Mouse (Mus musculus) right cerebral cortex, postnatal 36 days (tissue): ENCODE measurements around the gene Add2.

Experiments used
- DNase-seq, 2 experiments: peaks; one replicate each; pipeline ENCODE4 v3.0.0; 2022; ENCODE audit warnings: low spot score in 2 of 2, mixed read lengths in 1 of 2

The Add2 gene

GRCm38 (mm10) chr6:86079323-86079722 is 50.8 kb downstream of the Add2 start:
- no peak for DNase-seq

DNA sequence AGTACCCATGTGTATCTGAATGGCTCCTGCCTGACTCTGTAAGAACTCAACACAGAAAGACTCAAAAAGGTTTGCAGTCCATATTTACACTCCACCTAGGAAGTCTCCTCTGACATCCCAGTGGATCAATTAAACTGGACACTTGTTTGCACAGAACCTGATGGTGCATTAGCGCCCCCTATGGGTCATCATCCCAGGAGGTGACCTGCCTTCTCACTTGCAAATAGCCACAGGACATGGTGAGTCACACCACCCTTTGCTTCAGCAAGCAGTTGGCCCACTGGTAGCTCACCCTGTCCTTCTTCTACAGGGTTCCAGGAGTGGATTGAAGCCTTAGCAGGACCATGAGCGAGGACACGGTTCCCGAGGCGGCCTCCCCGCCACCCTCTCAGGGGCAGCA is 57.0 kb downstream of the Add2 start:
- DNase-seq: peak in 1 of 2 experiments; percentile 56

GRCm38 (mm10) chr6:86086851-86087571 is 58.5 kb downstream of the Add2 start:
- DNase-seq: peak; percentile 87 to 93

GRCm38 (mm10) chr6:86087813-86088212 is 59.3 kb downstream of the Add2 start:
- peak; percentile 30 to 60 for DNase-seq

DNA sequence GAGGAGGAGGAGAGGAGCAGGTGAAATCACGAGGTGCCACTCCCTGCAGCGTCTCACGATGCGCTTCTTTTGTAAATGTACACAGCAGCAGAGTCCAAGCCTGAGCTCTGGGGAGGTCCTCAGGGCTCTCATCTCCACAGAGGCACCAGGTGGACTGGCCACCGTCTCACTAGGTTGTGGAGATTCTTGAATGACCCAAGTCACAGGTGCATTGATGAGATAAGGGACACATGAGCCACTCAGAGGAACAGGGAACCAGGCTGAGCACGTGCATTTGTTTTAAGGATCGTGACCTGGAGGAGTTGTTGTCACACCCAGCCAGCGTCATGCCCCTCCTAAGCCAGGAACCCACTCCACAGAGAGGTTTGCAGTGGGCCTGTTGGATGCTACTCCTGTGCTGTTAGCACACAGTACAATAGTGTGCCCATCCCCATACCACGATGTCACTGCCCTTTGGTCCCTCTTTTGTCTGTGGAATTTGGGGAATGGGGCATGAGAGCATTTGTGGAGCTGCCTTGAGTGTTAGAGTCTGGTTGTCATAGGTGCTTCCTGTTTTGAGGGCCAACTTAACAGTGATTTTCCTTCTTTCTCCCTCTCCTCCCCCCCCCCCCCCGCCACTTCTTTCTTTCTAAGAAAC is 65.8 kb downstream of the Add2 start:
- DNase-seq: no peak

- DNase-seq: no peak
Measured at GRCm38 (mm10) chr6:86095518-86095917, 67.0 kb downstream of the Add2 start.

DNA sequence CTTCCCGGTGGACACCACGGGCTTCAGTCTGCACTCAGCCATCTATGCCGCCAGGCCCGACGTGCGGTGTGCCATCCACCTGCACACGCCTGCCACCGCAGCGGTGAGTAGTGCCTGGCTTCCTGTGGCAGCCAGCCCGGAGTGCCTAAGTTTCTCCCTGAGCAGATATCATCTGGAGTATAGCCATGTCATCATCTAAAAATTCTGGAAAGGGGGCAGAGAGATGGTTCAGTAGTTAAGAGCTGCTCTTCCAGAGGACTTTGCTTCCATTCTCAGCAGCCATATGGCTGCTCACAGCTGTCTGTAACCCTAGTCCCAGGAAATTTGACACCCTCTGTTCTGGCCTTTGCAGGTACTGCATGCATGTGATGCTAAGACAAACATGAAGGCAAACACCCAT is 68.3 kb downstream of the Add2 start:
- no peak for DNase-seq

- no peak for DNase-seq
Measured at GRCm38 (mm10) chr6:86097155-86097554, 68.7 kb downstream of the Add2 start.

DNA sequence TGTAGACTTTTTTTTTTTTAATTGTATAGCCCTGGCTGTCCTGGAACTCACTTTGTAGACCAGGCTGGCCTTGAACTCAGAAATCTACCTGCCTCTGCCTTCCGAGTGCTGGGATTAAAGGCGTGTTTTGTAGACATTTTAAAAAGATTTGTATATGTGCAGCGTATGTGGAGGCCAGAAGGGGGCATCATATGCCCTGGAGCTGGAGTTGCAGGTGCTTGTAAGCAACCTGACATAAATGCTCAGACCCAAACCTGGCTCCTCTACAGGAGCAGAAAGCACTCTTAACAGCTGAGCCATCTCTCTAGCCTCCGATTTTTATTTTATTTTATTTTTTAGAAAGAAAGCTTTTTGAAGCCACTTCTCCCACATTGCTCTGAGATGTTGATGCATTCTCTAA is 70.5 kb downstream of the Add2 start:
- DNase-seq: no peak

GRCm38 (mm10) chr6:86101451-86101850 is 73.0 kb downstream of the Add2 start:
- DNase-seq: no peak

- peak; percentile 83 to 86 for DNase-seq
Measured at GRCm38 (mm10) chr6:86102874-86103273, 74.4 kb downstream of the Add2 start.

DNA sequence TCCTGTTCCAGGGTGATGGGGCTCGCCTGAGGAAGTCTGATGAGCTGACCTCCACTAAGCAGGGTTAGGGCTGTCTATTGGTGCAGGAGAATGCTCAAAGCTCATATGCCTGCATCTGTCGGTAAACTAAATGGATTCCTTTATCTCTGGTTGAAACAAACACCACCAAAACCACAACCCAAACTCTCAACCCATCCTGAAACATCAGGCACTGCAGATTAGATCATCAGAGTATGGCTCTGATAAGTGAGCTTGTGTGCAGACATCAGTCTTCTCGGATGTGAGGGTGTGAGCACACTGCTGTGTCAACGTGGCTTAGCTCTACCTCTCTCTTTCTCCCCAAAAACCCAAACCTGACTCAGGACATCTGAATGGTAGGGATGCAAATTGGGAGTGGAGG is 75.1 kb downstream of the Add2 start:
- DNase-seq: no peak

- no peak for DNase-seq
Measured at GRCm38 (mm10) chr6:86104719-86105118, 76.2 kb downstream of the Add2 start.

DNA sequence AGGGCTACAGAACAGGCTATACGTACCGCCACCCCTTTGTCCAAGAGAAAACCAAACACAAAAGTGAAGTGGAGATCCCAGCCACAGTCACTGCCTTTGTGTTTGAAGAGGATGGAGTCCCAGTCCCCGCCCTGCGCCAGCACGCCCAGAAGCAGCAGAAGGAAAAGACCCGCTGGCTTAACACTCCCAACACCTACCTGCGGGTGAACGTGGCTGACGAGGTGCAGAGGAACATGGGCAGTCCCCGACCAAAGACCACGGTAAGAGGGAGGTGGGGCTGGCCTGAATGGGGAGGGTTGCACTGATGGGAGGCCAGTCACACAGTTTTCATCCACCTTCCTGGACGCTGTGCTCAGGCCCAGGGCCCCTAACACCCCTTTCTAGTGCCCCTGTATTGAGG is 77.6 kb downstream of the Add2 start:
- no peak for DNase-seq

DNA sequence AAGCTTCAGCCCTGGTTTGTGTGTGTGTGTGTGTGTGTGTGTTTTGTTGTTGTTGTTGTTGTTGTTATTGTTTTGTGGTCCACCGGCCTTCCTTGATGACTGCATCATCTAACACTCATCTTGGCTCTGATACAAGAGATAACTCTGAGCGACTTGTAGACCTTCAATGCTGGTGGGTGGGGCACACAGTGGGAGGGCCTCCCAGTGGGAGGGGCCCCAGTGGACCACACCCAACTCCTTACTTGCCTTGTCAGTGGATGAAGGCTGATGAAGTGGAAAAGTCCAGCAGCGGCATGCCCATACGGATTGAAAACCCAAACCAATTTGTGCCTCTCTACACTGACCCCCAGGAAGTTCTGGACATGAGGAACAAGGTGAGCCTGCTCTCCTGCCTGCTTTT is 78.6 kb downstream of the Add2 start:
- DNase-seq: no peak

GRCm38 (mm10) chr6:86115843-86116242 is 87.4 kb downstream of the Add2 start:
- peak in 1 of 2 experiments; percentile 56 for DNase-seq

- no peak for DNase-seq
Measured at GRCm38 (mm10) chr6:86123057-86123456, 94.6 kb downstream of the Add2 start.

DNA sequence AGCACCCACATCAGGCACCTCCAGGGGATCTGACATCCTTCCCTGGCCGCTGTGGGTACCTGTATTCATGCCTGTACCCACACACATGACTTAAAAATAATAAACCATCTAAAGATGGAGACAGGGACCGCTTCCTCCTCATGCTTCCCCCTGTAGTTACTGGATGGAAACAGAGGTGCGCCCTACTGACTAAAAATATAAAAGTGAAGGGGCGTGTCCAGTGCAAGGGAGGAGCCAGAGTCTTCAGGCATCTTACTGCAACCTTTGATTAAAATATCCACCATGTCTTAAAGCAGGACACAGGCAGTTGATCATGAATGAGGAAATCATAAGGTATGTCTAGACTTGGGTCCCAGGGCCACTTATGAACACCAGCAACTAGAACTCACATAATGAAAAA is 97.3 kb downstream of the Add2 start:
- DNase-seq: no peak

GRCm38 (mm10) chr6:86126953-86127581 is 98.6 kb downstream of the Add2 start:
- peak in 1 of 2 experiments; percentile 43 for DNase-seq

DNA sequence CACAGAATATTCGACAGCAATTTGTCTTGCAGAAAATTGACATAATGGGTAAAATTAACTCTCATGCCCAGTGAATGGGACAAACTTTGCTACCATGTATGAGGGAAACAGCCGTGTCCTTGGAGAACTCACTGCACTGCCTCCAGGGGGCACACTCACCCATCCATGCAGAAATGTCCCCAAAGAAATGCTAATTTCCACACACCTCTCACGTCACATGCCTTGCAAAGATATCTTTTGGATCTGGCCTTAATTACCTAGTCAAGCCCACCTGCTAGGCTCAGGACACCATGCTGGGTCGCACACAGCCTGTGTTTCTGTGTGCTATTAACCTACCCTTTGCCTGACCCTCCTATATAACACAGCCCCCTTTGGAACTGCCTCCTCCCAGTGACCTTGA is 100.0 kb downstream of the Add2 start:
- no peak for DNase-seq

DNA sequence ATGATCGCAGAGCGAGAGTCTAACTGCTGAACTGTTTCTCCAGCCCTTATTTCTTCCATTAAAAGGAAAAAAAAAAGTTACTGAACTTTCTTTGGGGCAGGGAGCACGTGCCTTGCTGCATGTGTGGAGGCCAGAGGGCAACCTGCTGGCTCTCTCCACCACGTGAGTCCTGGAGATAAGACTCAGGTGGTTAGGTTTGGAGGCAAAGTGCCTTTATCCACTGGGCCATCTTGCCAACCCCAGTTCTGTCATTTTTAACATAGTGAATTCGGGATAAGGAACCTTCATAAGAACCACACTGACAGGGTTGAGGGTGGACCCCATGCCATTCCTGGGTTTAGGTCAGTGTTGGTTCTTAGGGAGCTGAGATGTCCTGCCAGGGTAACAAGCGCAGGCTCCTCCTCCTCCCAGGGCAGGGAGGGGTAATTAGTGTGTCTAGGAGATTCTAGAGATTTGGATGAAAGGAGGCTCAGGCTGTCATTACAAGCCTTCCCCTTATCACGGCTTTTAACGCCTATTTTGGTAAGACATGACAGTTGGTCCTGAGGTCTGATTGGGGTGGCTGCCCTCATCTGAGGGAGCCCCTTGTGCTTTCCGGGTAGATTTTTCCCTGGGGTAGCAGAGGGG is 101.5 kb downstream of the Add2 start:
- no peak for DNase-seq

GRCm38 (mm10) chr6:86133882-86134281 is 105.4 kb downstream of the Add2 start:
- no peak for DNase-seq

DNA sequence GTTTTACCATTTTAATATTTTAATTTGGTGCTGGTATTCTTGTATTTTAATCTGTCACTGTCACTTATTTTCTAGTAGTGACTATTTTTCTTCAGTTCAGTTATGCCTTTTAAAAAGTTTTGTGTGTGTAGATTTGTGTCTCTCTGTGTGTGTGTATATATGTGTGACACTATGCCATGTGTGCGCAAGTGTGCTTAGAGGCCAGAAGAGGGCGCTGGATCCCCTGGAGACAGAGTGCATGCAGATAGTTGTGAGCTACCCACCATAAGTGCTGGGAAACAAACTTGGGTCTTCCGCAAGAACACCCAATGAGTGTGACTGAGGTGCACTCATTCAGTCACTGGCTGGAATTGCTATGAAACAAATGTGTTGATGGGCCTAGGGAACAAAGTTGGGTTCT is 107.7 kb downstream of the Add2 start:
- DNase-seq: no peak
